Mouse (Mus musculus) cerebellum, adult 9-10 months (tissue): Measurements from ENCODE around the gene Tsc22d1.

Experiments
- DNase-seq: peaks from one replicate; pipeline ENCODE4 v3.0.0; 2022

The Tsc22d1 gene

DNA sequence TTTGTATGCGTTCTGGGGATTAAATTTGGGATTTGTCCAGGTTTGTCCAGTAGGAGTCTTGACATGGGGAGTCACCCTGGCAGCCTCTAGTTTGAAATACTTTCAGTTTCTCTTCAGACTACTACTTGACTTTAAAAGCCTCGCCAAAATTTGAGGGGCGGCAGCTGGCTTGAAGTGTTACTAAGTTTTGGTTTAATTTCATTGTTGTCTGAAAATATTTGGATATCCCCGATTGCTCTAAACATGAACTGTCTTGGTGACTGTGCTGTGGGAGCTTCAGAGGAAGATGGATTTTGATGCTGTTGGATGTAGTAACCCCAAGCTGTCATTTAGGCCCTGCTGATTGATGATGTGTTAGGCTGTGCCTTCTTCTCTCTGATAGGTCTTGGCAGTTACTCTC lies 34.2 kb downstream of the Tsc22d1 start:
- DNase-seq = no peak

DNA sequence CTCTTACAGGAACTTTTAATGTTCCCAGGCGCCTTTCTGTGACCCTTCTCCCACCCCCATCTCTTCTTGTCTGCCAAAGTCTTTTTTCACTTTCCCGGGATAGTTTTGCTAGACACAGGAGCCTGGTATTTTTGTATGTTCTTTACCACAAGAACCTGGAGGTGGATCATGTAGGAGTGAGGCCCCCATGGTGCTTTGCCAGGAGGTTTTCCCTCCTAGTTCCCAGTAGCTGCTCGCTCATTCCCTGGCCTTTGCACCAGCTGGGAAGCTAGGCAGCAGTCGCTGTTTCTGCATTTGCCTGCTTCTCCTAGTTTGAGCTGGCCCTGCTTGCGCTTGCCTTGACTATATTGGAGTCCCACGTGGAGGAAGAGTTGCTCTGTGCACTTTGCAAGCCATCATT lies 36.2 kb downstream of the Tsc22d1 start:
- DNase-seq = no peak

DNA sequence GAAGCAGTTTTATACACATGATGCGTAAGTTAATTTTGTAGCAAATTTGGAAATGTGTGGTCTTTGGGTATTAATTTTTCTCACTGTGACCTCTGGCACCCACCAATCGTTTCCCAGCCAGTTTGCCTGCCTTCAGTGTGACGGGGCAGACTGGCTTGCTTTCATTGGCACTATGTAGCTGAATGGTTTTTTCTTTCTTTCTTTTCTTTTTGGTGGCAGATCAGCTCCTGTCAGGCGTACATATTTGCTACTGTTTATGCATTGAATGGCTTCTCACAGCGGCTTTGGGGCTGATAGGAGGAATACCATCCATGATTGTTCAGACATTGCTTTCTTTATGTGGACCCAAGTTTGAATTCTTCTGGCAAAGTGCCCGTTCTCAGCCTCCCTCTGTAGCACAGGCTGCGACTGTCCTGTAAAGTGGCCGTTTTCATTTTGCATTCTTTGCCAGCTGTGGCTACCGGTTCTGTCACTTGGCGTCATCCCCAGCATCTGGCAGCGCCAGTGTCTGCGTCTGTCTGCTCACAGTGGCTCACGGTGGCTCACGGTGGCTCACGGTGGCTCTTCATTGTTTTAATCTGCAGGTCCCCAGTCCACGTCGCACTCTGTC lies 38.1 kb downstream of the Tsc22d1 start:
- no peak for DNase-seq

DNA sequence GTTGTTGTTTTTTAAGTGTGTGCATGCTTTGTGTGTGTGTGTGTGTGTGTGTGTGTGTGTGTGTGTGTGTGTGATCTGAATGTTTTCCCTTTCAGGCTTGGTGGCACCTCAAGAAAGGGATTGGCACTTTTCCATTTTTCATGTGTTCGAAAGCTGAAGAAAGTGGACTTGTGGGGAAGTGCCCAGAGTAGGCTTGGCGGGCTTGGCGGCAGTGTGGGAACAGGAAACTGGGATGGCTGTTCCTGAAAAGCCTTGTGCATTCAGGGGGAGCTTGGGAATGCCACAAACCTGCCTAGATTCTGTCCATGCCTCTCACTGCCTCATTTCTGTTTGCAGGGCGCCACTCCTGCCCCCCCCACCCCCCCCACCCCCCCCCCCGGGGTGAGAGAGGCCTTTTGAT lies 39.9 kb downstream of the Tsc22d1 start:
- no peak for DNase-seq

DNA sequence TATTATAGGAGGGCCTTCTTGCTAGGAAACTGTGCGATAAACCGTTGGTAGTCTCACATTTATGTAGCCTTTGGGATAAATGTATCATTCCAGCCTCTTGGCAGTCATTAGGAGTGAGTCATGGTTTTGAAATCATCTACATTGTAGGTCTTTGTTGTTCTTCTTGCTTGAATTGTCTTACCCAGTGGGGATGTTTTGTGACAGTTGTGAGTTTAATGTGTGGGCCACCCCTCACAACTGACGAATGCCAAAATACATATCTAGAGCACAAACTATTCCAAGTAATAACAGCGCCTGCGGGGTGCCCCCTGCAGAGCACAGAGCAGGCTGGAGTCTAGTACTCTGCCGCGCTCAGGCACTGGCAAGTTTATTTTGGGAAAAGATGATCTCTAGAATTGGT lies 40.4 kb downstream of the Tsc22d1 start:
- no peak for DNase-seq

DNA sequence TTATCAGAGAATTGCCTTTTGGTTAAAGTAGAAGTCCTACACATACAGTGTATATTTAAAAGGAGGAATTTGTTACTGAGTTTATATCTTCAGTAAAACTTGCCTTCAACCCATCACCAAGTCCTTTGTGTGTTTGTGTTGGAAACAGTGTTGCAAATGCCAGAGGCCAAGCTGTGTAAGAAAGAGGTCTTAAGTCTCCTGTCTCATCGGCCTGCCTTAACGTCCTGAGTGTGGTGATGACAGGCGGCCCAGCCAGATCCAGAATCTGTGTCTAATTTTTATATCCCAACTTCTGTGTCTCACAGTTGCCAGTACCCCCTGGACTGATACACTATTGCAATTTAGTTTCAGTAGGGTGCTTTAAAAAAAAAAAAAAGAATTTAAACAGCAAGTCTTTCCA lies 42.9 kb downstream of the Tsc22d1 start:
- DNase-seq = no peak

DNA sequence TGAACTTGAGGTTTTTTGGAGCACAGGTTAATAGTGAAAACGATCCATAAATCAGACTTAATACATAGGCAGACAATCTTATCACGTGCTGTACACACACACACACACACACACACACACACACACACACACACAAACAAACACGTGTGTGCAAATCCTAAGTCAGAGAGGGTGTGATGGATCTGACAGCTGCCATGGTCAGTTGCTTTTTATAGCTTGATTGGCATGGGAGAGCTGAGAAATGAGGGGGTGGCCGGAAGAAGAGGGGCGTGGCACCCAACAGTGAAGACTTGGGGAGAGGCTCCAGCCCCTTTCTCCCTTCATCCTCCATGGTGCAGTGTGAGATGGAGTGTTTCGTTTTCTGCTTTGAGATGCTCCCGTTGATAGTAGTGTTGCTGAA lies 45.4 kb downstream of the Tsc22d1 start:
- DNase-seq = no peak

DNA sequence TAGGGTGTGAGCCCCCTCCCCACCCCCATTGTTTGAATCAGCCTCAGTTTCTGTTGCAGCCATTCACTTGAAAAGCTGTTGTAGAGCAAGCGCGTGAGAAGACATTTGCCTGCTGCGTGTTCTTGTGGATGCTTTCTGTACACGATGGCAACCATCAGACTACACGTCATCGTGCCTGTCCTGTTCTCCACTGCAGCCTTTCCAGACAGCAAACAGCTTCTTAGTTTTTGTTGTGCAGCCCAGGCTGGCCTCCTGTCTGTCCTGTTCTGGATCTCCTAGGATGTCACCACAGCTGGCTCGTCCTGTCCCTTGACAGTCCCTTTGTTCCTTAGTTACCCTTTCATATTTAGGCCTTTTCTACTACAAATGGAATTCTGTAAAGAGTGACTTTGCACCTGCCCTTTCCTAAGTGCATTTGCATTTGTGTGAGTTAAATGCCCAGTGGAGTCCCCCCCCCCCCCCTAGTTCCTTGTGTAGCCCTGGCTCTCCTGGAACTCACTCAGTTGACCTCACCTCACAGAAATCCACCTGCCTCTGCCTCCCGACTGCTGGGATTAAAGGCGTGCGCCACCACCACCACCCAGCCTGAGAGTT lies 46.5 kb downstream of the Tsc22d1 start:
- DNase-seq = no peak

DNA sequence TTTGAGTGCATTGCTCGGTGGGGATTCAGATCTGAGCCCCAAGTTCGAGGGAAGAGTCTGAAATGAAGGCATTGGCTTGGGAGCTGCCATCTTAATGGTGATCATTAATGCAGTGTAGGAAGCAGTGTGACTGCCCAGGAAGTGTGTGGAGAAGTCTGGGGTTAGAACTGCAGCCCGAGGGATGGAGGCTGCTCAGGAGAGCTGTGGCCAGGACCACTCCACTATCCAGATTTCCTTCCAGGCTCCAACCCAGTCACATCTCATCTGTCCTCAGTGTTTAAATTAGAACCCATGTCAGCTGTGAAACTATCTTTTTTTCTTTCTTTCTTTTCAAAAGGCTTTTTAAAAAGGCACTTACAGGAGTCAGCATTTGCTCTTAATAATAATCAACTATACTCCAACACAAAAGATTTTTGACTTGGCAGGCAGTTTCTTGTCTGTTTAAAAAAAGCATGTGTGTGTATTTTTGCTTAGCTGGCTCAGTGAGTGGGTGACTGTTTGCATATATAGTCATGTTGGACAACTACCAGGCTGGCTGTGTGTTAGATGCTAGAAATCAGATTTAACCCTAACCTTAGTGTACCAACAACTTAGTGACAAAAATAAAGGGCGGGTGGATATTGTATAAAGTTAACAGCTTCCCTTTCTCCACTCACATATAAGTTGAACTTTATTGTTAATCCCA lies 48.8 kb downstream of the Tsc22d1 start:
- DNase-seq = no peak

DNA sequence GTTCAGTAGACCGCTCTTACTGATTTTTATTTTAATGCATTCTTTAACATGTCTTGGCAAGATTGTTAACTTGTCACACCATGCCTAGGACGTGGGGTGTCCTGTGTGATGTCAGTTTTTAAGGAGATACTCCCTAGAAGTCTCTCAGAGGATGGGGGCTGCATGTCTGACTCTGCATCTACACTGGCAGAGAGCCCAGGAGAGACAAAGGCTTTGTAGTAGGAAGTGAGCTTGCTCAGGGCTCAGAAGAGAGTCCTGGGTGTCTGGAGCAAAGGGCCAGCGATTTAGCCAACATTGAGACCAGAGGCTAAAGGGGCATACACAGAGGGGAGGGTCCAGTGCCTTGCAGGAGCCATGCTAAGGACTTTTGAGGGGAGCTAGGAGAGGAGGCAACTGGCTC lies 50.2 kb downstream of the Tsc22d1 start:
- no peak for DNase-seq

DNA sequence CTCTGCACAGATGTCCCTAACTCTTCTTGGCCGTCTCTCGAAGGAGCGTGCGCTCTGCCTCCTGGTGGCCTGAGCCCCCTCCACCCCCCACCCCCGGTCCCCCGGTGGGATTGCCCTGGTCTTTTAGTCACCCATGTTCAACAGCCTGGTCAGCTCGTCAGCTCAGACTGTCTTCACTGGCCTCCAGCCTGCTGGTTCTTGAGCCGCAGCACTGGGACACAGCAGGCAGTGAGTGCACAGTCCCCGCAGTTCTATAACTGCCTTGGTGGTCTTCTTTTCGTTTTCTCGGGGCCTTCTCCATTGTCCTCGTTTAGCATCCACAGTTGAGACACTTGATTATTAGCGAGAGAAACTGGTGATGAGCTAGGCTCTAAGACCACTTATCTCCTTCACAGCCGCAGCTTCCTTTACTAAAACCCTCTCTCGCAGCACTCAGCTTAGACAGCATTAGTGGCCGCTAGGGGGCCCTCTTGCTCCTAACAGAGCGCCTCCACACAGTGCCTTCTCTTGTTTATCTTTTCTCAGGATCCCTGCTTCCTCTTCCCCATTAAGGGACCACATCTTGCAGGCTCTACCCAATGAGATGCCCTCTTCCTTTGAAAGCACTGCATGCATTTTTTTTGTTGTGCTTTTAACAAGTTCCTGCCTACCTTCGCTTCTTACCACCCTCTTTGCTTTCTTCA lies 52.0 kb downstream of the Tsc22d1 start:
- peak; percentile 78 for DNase-seq

DNA sequence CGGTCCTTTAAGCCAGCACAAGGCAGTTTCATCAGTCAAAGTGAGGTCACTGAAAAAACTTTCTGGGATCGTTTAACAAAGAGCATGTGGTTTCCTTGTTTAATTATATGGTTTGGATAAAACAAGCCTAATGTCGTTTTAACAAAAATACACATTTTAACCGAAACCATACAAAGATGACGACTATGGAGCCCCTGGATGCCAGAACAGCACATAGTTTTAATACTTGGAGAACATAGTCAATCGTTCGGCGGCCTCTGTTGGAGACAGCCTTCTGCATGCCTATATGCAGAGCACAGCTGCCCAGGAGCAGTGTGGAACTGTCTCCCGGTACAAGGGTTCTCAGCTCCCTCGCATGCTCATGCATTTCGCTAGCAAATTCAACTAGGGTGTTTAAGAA lies 53.2 kb downstream of the Tsc22d1 start:
- DNase-seq = no peak

DNA sequence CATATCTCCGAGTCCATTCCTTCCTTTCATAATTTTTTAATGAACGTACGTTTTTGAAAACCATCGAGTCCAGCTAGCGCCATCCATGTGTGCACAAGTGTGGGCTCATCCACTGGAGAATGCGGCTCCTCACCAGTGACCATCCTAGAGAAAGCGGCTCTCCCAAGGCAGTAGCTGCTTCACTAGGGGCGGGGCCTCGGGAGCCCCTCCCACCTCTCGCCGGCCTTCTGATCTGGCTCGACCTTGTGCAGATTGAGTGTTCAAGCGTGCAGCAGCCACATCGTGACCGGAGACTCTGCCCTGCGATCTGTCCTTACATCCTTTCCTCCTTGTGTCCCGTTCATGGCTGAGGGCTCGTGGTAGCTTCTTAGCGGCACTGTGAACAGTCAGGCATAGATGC lies 56.5 kb downstream of the Tsc22d1 start:
- DNase-seq = no peak

DNA sequence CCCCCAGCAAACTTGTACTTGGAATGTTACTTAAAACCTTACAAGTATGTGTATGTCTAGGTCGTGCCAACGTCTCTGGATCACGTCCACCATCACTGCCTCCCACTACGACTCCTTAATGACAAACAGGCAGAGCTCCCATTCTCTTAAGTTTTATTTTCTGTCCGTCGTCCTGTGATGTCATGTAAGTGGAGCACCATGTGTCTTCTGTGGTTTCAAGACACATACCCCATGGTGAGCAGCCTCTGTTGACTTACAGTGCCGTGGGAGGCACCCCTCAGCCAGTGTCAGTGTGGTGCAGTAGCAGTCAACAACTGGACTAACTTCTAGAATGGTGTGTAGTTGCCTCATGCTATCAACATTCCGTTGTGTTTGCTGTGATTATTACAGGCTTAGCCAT lies 57.7 kb downstream of the Tsc22d1 start:
- DNase-seq = no peak

DNA sequence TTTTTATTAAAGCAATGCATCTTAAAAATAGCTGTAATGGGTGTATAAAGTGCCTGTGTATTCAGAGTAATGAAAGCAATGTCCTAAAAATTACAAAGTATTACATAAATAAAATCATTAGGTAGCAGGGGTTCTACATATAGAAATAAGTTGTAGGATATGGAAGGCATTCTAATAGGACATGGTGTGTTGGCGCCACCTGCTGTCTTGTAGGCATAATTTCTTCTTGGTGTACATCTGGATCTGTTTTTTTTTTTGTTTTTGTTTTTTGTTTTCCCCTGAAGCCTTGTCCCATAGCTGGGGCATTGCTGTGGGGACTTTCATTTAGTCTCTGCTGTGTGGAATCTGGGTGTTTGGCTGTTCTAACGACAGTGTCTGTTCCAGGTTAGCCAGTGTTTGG lies 58.6 kb downstream of the Tsc22d1 start:
- DNase-seq = peak; percentile 68

DNA sequence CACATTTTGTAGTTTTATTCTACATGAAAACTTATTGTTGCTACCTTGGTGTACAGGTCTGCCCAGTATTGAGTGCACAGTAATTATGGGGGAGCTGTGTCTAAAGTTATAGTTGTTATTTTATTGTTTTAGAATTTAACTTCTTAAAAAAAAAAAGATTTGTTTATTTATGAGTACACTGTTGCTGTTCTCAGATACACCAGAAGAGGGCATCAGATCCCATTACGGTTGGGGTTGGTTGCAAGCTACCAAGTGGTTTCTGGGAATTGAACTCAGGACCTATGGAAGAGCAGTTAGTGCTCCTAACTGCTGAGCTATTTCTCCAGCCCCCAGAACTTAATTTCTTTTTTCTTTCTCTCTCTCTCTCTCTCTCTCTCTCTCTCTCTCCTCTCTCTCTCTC lies 59.4 kb downstream of the Tsc22d1 start:
- DNase-seq = no peak

DNA sequence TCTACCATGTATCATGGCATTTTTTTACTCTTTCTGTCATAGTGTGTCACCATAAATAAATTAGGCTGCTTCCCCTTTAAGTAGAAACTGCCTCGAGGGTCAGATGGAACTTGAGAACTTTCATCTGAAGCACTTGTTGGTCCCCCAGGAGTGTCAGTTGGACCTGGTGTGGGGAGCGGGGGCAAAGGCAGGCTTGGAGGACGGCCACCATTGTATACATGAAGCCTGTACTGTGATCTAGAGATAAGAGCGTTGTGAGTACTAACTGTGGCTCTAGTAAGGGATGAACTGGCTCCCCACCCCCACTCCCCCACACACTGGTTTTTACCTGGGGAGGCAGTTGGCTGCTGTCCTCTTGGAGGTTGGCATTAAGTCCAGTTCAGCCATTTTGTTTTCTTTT lies 62.0 kb downstream of the Tsc22d1 start:
- no peak for DNase-seq

DNA sequence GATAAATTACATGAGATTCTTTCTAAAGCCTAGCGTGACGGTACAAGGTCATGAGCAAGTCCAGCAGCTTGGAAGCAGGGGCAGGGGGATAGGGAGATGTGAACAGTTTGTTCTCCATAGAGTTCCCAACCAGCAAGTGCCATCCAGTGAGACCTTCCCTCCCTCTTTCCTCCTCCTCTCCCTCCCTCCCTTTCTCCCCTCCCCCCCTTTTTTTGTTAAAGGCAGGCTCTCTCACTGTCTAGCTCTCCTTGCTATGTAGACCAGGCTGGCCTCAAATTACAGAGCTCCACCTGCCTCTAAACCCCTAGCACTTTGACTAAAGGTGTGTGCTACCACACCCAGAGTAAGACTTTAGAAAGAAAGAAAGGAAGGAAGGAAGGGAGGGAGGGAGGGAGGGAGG lies 63.3 kb downstream of the Tsc22d1 start:
- no peak for DNase-seq

DNA sequence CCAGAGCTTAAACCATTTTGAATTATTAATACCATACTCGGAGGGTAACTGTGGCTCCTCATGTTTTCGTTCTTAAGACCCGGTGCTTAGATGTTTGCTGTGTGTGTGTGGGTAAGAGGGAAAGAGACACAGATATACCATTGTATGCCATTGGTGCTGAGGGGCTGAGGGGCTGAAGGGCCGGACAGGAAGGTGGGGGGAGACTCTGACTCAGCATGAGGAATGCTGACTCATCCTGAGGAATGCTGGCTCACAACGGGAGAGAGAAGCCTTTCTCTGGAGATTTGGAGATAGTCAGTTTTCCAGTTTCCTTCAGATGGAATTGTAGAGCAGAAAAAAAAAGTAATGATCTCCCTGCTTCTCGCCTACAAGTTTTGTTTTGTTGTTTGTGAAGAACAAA lies 63.9 kb downstream of the Tsc22d1 start:
- no peak for DNase-seq

DNA sequence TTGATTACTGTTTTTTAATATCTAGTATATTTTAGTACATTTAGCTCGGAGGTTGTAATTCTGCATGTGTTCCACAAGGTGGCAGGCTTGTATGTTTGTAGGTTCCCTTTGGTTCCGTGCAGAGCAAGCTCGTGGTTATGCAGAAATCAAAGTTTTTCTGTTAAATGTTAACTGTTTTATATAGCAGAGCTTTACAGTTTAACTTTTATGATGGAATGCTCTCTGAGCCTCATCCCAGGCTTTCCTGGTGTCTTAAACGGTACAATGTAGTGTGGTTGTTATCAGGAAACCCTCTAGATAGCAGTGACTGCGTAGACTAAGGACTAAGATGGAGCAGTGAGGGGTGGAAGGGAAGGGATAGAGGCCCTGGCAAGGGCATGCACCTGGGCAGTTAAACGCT lies 65.1 kb downstream of the Tsc22d1 start:
- DNase-seq = peak; percentile 75

DNA sequence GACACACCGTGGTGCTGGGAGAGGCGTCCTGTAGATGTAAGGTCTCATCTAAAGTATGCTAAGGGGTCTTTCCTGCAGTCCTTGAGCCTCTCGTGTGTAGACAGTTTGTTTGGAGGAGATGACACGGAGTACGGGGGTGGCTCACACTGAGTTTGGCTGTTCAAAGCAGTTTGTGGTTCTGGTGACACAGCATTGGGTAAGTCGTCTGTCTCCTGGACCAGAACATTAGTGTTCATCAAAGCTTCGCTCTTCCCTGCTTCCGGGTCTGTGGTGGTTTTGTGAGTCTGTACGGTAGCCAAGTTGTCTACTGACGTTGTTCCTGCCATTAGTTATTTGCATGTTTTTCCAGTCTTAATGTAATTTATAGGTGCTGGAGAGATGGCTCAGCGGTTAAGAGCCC lies 65.7 kb downstream of the Tsc22d1 start:
- DNase-seq = no peak

DNA sequence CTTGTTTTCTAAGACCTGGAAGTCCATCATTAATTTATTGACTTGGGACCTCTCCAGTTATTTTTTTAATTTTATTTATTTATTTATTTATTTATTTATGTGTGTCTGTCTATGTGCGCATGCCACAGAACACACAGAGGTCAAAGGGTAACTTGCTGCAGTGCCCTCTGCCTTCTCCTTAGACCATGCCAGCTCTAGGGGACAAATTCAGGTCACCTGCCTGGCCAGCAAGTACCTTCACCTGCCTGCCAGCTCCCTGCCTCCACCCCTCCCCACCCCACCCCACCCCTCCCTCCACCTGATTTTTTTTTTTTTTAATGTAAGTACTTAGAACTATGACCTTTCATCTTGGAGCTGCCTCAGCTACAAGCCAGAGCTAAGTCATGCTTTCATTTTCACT lies 68.9 kb downstream of the Tsc22d1 start:
- no peak for DNase-seq

DNA sequence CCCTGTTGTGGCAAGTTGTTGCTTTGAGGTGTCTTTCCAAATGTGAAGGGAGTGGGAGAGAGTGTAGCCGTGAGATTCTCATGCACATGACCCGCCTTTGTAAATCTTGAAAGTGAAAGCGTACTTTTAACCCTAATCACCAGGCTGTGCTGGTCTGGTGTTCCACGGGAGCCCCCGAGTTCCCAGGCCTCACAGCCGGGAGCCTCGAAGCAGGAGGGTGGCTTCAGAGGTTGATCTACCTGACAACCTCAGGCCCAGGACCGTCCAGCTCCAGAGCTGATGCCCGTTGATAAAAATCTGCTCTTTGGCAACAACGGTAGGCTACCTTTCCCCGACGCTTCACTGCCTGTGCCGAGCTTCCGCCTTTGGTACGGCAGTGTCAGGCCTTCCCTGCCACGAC lies 72.8 kb downstream of the Tsc22d1 start:
- DNase-seq = no peak
